Mouse (Mus musculus): Measurements from ENCODE around the gene Znrf1.
"Not testable (repeated sequence)": the region's sequence is repeated elsewhere in the genome, so short reads cannot be mapped to it uniquely, and the experiment has no call there.

The Znrf1 gene

GRCm38 (mm10) chr8:111536031-111536977 lies at the start of gene Znrf1:
Gene Znrf1, plus strand, starts transcription at chr8:111536097.
- in situ Hi-C loops (cut with MboI) = loop anchor here (10.0 kb wide), 1 partner anchor 88 kb away; no protein-coding TSS in a partner anchor

- in situ Hi-C loops (cut with MboI) = no loop called here
These were observed 45.8 kb upstream of the Znrf1 start for GRCm38 (mm10) chr8:111490034-111490591.

DNA sequence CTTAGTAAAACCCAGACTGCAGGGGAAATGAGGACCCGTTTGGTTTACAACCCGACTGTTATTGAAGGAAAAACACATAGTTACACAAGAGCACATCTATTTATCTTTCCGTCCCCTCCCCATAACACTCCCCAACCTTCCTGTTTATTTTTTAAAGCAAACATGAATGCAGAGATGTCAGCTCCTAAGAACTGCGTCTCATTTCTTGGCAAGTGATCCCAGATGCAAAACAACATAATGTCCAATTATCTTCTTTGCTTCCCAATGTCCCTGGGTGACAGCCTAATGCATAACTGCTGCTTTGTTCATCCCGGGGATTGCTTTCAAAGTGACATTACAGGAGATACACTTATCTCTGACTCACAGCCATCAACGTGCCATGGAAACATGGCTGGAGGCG lies 44.7 kb upstream of the Znrf1 start:
- in situ Hi-C loops (cut with MboI) = no loop called here

GRCm38 (mm10) chr8:111492508-111492907 lies 43.4 kb upstream of the Znrf1 start:
- in situ Hi-C loops (cut with MboI) = no loop called here

GRCm38 (mm10) chr8:111493176-111493575 lies 42.7 kb upstream of the Znrf1 start:
- in situ Hi-C loops (cut with MboI) = no loop called here

- in situ Hi-C loops (cut with MboI) = no loop called here
These were observed 39.6 kb upstream of the Znrf1 start for GRCm38 (mm10) chr8:111496326-111496725.

DNA sequence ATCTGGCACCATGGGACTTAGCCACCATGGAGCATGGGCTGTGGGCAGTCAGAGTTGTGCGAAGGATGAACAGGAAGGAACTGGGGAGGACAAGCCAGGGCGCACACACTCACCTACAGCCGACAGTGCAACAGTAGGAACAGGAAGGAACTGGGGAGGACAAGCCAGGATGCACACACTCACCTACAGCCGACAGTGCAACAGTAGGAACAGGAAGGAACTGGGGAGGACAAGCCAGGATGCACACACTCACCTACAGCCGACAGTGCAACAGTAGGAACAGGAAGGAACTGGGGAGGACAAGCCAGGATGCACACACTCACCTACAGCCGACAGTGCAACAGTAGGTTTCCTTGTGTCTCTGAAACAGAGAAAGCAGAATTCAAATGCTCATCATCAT lies 37.6 kb upstream of the Znrf1 start:
- in situ Hi-C loops (cut with MboI) = not testable (repeated sequence)

DNA sequence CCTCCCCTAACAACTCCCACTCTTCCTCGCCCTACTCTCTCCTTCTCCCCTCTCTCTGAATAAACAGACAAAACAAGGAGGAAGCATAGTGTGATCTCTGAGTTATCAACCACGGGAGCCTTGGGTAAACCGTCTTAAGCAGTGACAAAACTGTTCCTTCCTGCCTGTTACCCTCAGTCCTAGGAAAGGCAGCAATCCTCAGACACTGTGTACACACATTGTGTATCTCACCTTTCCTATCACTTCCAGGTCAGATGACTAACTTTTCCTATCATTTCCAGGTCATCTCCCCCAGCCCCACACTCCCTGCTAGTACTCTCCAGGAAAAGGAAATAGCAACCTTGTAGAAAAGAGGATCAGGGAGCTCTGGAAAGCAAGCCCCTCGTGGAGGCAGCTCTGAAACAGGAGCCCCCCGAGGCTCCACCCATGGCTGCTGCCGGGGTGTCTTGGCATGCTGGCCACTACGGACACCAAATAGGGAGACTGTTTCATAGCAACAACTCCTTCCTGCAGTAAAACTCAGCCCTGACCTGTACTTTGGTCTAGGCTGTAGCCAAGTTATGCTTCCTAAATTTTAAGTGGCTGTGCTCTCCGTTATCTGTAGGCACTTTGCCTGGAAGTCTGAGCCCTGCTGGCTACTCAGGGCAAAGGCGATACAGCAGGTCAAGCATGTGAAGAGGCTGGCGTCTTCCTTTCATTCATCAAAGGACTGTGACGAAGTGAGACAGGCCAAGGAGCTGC lies 34.0 kb upstream of the Znrf1 start:
- in situ Hi-C loops (cut with MboI) = no loop called here

GRCm38 (mm10) chr8:111508566-111508965 lies 27.3 kb upstream of the Znrf1 start:
- in situ Hi-C loops (cut with MboI) = no loop called here

GRCm38 (mm10) chr8:111509278-111509677 lies 26.6 kb upstream of the Znrf1 start:
- in situ Hi-C loops (cut with MboI) = no loop called here

GRCm38 (mm10) chr8:111510401-111510800 lies 25.5 kb upstream of the Znrf1 start:
- in situ Hi-C loops (cut with MboI) = no loop called here

- in situ Hi-C loops (cut with MboI) = no loop called here
These were observed 23.0 kb upstream of the Znrf1 start for GRCm38 (mm10) chr8:111512941-111513340.

DNA sequence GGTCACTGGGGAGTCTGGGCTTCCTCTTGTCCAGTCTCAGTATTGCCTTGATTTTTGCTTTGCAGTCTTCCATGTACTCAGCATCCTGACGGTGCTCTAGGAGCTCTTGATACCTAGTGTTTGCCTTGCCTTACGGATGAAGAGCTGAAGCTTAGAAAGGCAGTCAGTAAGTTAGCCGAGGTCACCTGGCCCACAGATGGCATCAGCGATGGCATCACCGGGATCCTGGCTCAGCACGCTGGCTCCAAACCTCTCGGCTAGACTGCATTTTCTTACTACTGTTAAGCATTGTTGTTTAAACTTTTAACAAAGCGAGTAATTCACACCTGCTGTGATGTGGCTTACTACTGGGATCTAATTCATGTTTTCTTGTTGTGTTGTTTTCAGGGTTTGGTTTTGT lies 22.5 kb upstream of the Znrf1 start:
- in situ Hi-C loops (cut with MboI) = no loop called here

GRCm38 (mm10) chr8:111516451-111517035 lies 19.4 kb upstream of the Znrf1 start:
- in situ Hi-C loops (cut with MboI) = no loop called here

GRCm38 (mm10) chr8:111517466-111517865 lies 18.4 kb upstream of the Znrf1 start:
- in situ Hi-C loops (cut with MboI) = no loop called here

DNA sequence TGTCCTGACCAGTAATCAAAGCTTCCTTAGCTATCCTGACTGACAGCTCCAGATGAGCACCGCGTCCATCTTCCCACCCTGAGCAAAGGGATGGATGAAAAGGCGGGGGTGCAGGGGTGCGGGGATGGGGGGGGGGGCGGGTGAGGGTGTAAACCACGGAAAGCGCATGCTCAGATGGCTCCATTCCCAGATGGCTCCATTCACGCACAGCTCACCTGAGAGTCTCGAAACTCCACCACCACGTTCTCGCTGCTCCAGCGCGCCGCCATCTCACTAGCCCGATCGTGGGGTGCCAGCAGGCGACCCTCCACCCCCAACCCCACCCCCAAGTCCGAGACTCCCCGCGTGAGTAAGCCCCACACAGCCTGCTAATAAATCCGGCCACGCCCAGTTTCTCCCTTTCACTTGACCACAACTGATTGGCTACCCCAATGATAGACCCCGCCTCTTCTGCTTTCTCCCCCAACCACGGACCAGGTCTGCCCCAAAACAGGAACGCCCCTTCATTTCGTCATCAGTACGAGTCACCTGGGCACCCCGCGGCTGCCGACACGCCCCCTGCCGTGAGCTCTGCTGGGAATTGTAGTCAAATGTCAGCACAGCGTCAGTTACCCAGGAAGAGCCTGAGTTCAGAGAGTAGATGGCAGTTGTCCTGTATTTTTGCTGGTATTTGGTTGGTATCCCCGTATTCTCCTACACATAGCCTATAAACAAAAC lies 14.0 kb upstream of the Znrf1 start, which contains the start of gene Wdr59:
TSS of gene Wdr59 (minus strand) at position 380 of the 717 bp plus-strand sequence.
- in situ Hi-C loops (cut with MboI) = no loop called here

DNA sequence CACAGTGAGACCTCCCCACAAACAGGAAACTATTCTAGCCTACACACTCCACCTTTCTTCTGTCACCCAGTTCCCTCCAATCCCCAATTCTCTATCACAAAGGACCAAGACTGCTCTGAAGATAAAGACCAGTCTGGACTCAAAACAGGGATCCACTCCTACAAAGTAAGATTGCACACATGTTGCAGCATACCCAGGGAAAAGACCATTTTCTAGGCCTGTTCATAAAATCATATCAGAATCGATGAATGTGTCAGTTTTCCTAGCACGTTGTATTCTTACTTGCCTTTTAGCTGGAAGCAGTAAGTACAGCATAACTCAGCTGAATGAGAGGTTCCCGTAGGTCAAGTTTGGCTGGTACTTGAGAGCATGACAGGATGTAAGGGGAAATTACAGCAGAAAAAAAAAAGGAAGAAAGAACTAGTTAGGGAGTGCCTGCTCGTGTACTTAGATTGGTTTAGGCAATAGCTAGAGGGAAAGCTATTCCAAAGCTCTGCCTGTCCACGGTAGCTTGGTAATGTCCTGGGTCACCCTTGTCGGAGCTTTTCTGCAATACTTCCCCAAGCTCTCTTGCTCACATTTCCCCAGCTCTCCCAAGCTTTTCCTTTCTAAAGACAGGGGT lies 9.4 kb upstream of the Znrf1 start:
- in situ Hi-C loops (cut with MboI) = no loop called here

DNA sequence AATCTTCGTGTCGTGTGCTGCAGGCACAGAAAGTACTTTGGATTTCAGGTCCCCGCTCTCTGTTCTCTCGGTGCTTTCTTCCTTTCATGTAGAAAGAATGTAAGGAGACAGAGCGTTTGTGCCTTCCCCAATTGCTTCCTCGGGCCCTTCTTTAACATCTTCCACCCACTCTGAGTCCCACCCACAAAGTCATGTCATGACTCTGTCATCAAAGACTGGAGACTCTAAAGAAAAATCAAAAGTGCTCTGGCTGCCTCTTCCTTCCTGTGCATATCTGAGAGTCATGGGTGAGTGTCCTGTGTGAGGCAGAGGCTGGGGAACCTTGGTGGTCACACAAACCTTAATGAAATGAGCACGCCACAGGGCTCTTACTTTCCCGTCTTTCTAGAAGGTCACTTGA lies 8.7 kb upstream of the Znrf1 start:
- in situ Hi-C loops (cut with MboI) = no loop called here

GRCm38 (mm10) chr8:111528071-111528470 lies 7.8 kb upstream of the Znrf1 start:
- in situ Hi-C loops (cut with MboI) = no loop called here

DNA sequence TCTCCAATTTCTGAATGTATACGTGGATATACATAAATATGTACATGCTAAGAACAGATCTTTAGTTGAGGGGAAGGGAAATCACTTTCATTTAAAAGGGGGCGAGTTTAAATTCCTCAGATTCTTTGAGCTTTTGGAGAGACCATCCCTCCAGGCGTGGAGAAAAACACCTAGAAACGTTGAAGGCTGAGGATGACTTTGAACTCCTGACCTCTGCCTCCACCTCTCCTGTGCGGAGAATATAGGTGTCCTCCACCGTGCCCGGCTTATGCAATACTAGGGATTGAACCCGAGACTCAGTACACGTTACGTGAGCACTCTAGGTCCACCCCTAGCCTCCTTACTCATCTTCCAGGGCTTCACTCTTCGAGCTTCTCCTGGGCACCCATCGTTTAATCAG lies 4.7 kb upstream of the Znrf1 start:
- in situ Hi-C loops (cut with MboI) = loop anchor here (10.0 kb wide), 1 partner anchor 94 kb away; no protein-coding TSS in a partner anchor

GRCm38 (mm10) chr8:111531621-111532020 lies 4.3 kb upstream of the Znrf1 start:
- in situ Hi-C loops (cut with MboI) = loop anchor here (10.0 kb wide), 1 partner anchor 93 kb away; no protein-coding TSS in a partner anchor
